Mouse (Mus musculus) left cerebral cortex, adult 8-10 months (tissue): ENCODE results near the gene Mdk. TPM values are rescaled to one million over a fixed set of nuclear protein-coding genes. Genes with fewer than 3 reads are reported as not detected.
A peak's percentile ranks its signal among the peaks of the same experiment; 100 is the strongest.

ENCODE experiments used
- DNase-seq, 2 experiments: peaks; one replicate each; pipeline ENCODE4 v3.0.0; 2022; ENCODE audit warnings: low spot score in 2 of 2
- total RNA-seq, 4 experiments: library from RNA; stranded (reverse); gene quantifications; 2 replicates each; pipeline ENCODE4 v1.2.4; 2022

Gene Mdk
- total RNA-seq, 4 experiments from 2014 or later = 17.9 to 21.1 (median 19.8) TPM

GRCm38 (mm10) chr2:91958701-91959457 lies 26.8 kb upstream of the Mdk start:
- DNase-seq = no peak

GRCm38 (mm10) chr2:91958049-91958448 lies 26.0 kb upstream of the Mdk start:
- no peak for DNase-seq

- peak in 1 of 2 experiments; percentile 97 for DNase-seq
These were observed 25.0 kb upstream of the Mdk start for GRCm38 (mm10) chr2:91957096-91957495.

GRCm38 (mm10) chr2:91955875-91956274 lies 23.8 kb upstream of the Mdk start:
- DNase-seq = no peak

GRCm38 (mm10) chr2:91955121-91955591 lies 23.1 kb upstream of the Mdk start:
- DNase-seq = no peak

- DNase-seq = no peak
These were observed 21.7 kb upstream of the Mdk start for GRCm38 (mm10) chr2:91953825-91954224.

GRCm38 (mm10) chr2:91950275-91951085 lies 18.4 kb upstream of the Mdk start:
- no peak for DNase-seq

GRCm38 (mm10) chr2:91949411-91950274 lies 17.5 kb upstream of the Mdk start:
- DNase-seq = no peak

- no peak for DNase-seq
These were observed 16.7 kb upstream of the Mdk start for GRCm38 (mm10) chr2:91948792-91949241.

GRCm38 (mm10) chr2:91948151-91948509 lies 16.0 kb upstream of the Mdk start:
- DNase-seq = no peak

GRCm38 (mm10) chr2:91947397-91948150 lies 15.5 kb upstream of the Mdk start:
- DNase-seq = no peak

GRCm38 (mm10) chr2:91946836-91947235 lies 14.7 kb upstream of the Mdk start:
- no peak for DNase-seq

- DNase-seq = no peak
These were observed 13.4 kb upstream of the Mdk start, which contains the start of gene Gm9821 for GRCm38 (mm10) chr2:91945483-91945882. Gm9821 (plus strand) TSS chr2:91945703.

- no peak for DNase-seq
These were observed 12.3 kb upstream of the Mdk start for GRCm38 (mm10) chr2:91944170-91944950.

GRCm38 (mm10) chr2:91942356-91942755 lies 10.3 kb upstream of the Mdk start:
- no peak for DNase-seq

GRCm38 (mm10) chr2:91939303-91939935 lies 7.3 kb upstream of the Mdk start:
- DNase-seq = peak in 1 of 2 experiments; percentile 55

GRCm38 (mm10) chr2:91936154-91936553 lies 4.1 kb upstream of the Mdk start:
- DNase-seq = peak in 1 of 2 experiments; percentile 85

- no peak for DNase-seq
These were observed 2.9 kb upstream of the Mdk start for GRCm38 (mm10) chr2:91934826-91935525.

- no peak for DNase-seq
These were observed 1.9 kb upstream of the Mdk start for GRCm38 (mm10) chr2:91934016-91934415.
